Mouse (Mus musculus) inflammation-experienced regulatory T-cells, adult 6 months (primary cell): Measurements from ENCODE around the gene Phf7. TPM values are rescaled to one million over a fixed set of nuclear protein-coding genes. Genes with fewer than 3 reads are reported as not detected.

Source experiments
- ATAC-seq: one replicate; pipeline ENCODE4 v1.8.0; 2017
- polyA plus RNA-seq, 3 experiments: library from polyadenylated mRNA; unstranded; fragments of 100-300 nt; shearing (Covaris generic); gene quantifications; one replicate each; pipeline ENCODE4 v1.2.1; 2017

Phf7 gene
- polyA plus RNA-seq = 10 to 100 TPM; 11.8 to 13.2 (median 13.1) TPM

- ATAC-seq = peak; percentile 78
These were observed at the start of gene Phf7, which contains the start of gene Bap1 for GRCm38 (mm10) chr14:31251084-31251604. Gene Phf7, minus strand, starts transcription at chr14:31251317. Gene Bap1, plus strand, starts transcription at chr14:31251450.

GRCm38 (mm10) chr14:31285728-31286127 lies 34.6 kb upstream of the Phf7 start:
- no peak for ATAC-seq

GRCm38 (mm10) chr14:31272164-31272563 lies 21.0 kb upstream of the Phf7 start:
- peak; percentile 77 for ATAC-seq

- no peak for ATAC-seq
These were observed 20.0 kb upstream of the Phf7 start for GRCm38 (mm10) chr14:31271121-31271520.

GRCm38 (mm10) chr14:31269456-31270100 lies 18.5 kb upstream of the Phf7 start:
- no peak for ATAC-seq

GRCm38 (mm10) chr14:31268301-31269001 lies 17.3 kb upstream of the Phf7 start:
- no peak for ATAC-seq

- no peak for ATAC-seq
These were observed 16.5 kb upstream of the Phf7 start for GRCm38 (mm10) chr14:31267649-31268048.

- no peak for ATAC-seq
These were observed 9.8 kb upstream of the Phf7 start for GRCm38 (mm10) chr14:31260932-31261331.

- ATAC-seq = no peak
These were observed 9.3 kb upstream of the Phf7 start for GRCm38 (mm10) chr14:31260374-31260773.

- ATAC-seq = no peak
These were observed 7.4 kb upstream of the Phf7 start for GRCm38 (mm10) chr14:31258476-31259050.

- no peak for ATAC-seq
These were observed 974 bp upstream of the Phf7 start for GRCm38 (mm10) chr14:31252091-31252490.

- peak; percentile 7 for ATAC-seq
These were observed 509 bp upstream of the Phf7 start for GRCm38 (mm10) chr14:31251626-31252025.

- peak; percentile 43 for ATAC-seq
These were observed 664 bp downstream of the Phf7 start for GRCm38 (mm10) chr14:31250222-31251083.

GRCm38 (mm10) chr14:31248396-31248795 lies 2.7 kb downstream of the Phf7 start:
- no peak for ATAC-seq

GRCm38 (mm10) chr14:31245946-31246345 lies 5.2 kb downstream of the Phf7 start:
- ATAC-seq = no peak

GRCm38 (mm10) chr14:31244777-31245176 lies 6.3 kb downstream of the Phf7 start:
- ATAC-seq = no peak

- ATAC-seq = no peak
These were observed 10.6 kb downstream of the Phf7 start for GRCm38 (mm10) chr14:31240528-31240927.

- ATAC-seq = no peak
These were observed 13.8 kb downstream of the Phf7 start for GRCm38 (mm10) chr14:31237101-31237882.

- peak; percentile 71 for ATAC-seq
These were observed 17.0 kb downstream of the Phf7 start for GRCm38 (mm10) chr14:31233996-31234591.

GRCm38 (mm10) chr14:31233070-31233995 lies 17.8 kb downstream of the Phf7 start:
- ATAC-seq = no peak
